Mouse (Mus musculus) CD4-positive, CD25-positive, alpha-beta regulatory T cell, adult 2 months (primary cell): Measurements from ENCODE around the gene Tgfb1i1.
A peak's percentile ranks its signal among the peaks of the same experiment; 100 is the strongest.

Experiments used
- DNase-seq: peaks from one replicate; pipeline ENCODE4 v3.0.0-alpha.2; 2012; ENCODE audit warnings: low read depth, low spot score

The Tgfb1i1 gene

DNA sequence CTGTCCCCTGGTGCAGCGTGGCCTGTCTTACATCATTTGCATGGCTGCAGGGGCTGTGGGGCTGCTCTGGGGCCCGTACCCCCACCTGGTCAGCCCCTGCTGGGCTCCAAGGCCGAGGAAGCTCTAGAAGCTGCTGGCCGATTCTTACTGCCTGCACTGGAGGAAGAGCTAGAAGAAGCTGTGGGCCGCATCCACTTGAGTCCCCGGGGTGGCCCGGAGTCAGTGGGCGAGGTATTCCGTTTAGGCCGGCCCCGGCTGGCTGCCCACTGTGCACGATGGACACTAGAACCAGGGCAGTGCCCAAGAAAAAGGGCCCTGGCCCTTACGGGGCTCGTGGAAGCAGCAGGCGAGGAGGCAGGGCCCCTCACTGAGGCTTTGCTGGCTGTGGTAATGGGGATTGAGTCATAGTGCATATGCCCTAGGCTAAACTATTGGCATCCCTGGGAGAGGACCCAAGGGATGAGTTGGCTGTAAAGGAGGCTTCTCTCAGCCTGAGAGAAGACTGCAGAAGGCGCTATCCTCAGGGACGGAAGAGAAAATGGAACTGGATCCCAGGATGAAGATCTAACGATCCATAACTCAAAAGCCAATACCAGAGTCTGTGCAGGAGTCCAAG is 2.1 kb upstream of the Tgfb1i1 start:
- DNase-seq, result no peak

DNA sequence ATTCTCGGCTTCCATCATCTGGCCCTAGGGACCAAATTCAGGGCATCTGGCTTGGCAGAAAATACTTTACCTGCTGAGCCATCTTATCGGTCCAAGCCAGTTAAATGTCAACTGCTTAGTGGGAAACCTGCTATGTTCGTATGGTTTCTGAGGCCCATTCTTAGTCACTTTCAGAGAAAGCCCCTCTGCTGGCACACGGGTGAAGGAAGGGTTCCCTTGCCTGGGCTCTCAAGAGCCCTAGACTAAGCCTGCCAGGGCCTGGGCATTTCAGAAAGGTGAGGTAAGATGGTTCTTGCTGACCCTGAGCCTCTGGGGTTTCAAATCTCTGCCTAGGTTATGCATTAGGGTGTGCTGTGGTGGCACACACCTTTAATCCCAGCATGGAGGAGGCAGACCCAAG is 1.1 kb upstream of the Tgfb1i1 start:
- DNase-seq, result no peak

DNA sequence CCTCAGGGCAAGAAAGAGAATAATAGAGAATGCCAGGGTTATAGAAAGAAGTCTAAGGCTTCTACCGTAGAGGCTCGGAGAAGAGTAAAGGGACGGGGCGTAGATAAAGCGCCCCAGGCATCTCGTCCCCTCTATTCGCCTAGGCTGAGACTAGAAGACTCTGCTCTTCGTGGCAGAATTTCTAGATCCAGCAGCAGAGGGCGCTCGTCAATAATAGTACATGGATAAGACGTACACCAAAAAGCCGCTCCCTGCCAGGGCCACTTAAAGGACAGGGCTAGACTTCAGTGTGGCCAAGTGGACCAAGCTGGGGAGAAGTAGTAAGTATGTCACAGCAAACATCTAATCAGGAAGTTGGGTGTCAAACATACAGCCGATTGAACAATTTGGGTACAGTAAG is 831 bp downstream of the Tgfb1i1 start:
- DNase-seq, result peak; percentile 85

DNA sequence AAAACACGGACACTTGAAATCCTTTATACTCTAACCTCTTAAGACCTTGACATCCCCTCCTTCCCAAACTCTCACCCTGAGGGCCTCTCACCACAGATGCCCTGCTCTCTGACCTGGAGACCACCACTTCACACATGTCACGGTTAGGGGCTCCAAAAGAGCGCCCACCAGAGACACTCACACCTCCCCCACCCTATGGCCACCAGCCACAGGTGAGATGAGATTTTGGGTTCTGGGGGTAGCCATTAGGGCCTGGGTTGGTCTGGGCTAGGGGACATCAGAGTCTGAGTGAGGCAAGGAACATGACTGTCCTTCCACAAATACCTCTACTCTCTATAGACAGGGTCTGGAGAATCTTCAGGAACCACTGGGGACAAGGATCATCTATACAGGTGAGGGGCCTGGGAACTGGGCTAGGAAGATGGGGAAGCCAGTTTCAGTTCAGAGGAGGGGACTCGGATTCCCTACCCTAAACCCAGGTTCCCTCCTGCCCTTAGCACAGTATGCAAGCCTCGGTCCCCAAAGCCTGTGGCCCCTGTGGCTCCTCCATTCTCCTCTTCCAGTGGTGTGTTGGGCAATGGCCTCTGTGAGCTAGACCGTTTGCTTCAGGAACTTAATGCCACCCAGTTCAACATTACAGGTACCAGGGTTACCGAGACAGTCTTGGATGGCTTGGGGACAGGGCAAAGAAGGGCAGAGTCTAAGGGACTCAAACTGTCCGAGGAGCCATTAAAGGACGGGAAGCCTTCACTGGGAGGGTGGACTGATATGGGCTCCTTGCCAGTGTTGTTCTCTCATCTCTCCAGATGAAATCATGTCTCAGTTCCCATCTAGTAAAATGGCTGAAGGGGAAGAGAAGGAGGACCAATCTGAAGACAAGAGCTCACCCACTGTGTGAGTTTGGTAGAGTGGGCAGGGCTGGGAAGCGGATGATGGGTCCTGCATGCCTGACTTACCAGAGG is 1.8 kb downstream of the Tgfb1i1 start:
- no peak for DNase-seq

DNA sequence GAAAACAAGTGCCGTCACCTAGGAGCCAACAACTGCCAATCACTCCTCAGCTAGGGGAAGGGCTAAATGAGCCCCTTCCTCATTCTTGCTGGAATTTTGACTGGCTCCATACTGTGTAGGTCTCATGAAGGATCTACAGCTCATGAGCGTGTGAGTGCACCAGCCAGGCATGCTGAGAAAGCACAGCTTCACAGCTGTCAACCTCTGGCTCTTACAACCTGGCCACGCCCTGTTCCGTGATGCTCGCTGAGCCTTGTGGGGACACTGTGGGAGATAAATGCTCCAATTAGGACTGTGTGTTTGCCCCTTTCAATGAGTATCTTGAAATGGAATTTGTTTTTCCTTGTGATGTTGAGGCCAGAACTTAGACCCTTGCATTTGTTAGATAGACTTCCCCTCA is 3.4 kb downstream of the Tgfb1i1 start:
- no peak for DNase-seq

GRCm38 (mm10) chr7:128251946-128252345 is 5.3 kb downstream of the Tgfb1i1 start:
- DNase-seq, result peak; percentile 14

DNA sequence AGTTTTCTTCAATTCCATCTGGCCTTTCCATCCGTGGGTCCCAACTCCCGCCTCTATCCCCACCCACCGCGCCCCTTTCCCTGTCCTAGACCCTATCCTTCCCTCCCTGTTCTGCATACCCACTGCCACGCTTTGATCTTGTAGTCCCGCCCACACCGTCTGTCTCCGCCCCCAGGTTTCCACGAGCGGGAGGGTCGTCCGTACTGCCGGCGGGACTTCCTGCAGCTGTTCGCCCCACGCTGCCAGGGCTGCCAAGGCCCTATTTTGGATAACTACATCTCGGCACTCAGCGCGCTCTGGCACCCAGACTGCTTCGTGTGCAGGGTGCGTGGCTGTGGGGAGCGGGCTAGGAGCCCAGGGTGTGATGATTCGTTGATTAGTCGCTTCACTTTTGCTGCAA is 6.0 kb downstream of the Tgfb1i1 start:
- peak; percentile 66 for DNase-seq

DNA sequence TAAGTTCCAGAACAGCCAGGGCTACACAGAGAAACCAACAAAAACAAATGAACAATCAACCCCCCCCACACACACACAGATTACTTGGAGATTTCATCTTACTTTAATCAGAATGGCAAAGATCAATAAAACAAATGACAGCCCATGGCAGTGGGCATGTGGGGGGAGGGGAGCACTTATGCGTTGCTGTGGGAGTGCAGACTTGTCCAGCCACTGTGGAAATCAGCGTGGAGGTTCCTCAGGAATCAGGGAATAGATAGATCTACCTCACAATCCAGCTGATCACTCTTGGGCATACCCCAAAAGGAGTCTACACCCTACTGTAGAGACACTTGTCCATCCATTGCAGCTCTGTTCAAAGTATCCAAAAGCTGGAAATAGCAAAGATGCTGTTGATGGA is 8.4 kb downstream of the Tgfb1i1 start:
- no peak for DNase-seq

GRCm38 (mm10) chr7:128255757-128256156 is 9.1 kb downstream of the Tgfb1i1 start:
- no peak for DNase-seq

DNA sequence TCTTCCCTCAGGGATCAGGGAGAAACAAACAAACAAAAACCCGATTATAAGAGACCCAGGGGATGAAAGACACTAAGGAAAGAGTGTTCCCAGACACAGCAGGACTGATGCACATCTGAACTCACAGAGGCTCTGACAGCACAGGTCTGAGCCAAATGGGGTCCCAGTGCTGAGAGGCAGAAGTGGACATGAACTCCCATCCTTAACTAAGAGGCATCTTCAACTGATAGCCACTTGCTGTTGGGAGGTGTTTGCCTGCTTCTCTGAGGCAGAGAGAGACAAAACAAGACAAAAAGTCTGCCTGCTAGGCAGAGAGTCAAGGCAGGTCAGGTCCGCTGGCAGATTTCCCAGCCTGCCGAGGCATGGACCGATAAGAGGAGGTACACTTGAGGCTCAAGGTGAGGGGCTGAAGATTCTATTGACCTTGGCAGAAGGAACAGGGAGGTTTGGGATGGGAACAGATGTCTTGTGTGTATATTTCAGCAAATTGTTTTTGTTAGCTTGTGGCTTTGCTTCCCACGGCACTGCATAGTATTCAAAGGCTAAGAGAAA is 10.2 kb downstream of the Tgfb1i1 start:
- DNase-seq, result no peak

DNA sequence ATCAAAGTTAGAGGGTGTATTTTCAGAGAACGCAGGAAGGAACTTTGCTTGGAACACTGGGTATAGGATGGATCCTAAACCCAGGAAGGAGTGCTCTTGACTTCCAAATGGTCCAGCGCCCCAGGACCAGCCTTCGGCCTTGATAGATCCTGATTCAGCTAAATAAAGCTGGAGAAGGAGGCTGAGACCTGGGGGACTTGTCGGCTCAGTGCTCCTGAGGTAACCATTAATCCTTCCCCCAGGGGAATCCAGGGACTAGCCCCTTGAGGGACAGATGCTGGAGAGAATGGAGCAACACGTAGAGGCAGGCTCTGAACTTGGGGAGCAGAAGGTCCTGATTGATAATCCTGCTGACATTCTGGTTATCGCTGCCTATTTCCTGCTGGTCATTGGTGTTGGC is 18.8 kb downstream of the Tgfb1i1 start, which contains the start of gene Slc5a2:
TSS of gene Slc5a2 (plus strand) at position 247 of the 400 bp plus-strand sequence.
- no peak for DNase-seq

- no peak for DNase-seq
Measured at GRCm38 (mm10) chr7:128266056-128266455, 19.4 kb downstream of the Tgfb1i1 start.

GRCm38 (mm10) chr7:128267391-128267790 is 20.8 kb downstream of the Tgfb1i1 start:
- no peak for DNase-seq

- DNase-seq, result no peak
Measured at GRCm38 (mm10) chr7:128267813-128268212, 21.2 kb downstream of the Tgfb1i1 start.

- DNase-seq, result no peak
Measured at GRCm38 (mm10) chr7:128270431-128270850, 23.8 kb downstream of the Tgfb1i1 start.

DNA sequence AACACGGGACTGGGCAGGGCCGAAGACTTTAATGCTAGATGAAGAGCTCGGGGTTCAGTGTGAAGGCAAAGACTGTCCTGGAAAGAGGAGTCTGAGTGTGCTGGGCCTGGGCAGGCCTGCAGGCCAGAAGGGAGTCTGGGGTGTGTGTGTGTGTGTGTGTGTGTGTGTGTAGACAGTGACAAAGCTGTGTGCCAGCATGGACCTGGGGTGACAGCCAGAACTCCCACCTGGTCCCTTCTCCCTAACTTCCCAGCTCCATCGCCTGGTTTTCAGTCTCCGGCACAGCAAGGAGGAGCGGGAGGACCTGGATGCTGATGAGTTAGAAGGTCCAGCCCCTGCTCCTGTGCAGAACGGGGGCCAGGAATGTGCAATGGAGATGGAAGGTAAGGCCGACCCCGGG is 24.9 kb downstream of the Tgfb1i1 start:
- no peak for DNase-seq

- DNase-seq, result no peak
Measured at GRCm38 (mm10) chr7:128276051-128276450, 29.4 kb downstream of the Tgfb1i1 start.

GRCm38 (mm10) chr7:128279750-128280149 is 33.1 kb downstream of the Tgfb1i1 start:
- DNase-seq, result no peak

GRCm38 (mm10) chr7:128281765-128282164 is 35.2 kb downstream of the Tgfb1i1 start:
- no peak for DNase-seq

- no peak for DNase-seq
Measured at GRCm38 (mm10) chr7:128282532-128283244, 36.1 kb downstream of the Tgfb1i1 start.

- DNase-seq, result no peak
Measured at GRCm38 (mm10) chr7:128284047-128284446, 37.4 kb downstream of the Tgfb1i1 start.

DNA sequence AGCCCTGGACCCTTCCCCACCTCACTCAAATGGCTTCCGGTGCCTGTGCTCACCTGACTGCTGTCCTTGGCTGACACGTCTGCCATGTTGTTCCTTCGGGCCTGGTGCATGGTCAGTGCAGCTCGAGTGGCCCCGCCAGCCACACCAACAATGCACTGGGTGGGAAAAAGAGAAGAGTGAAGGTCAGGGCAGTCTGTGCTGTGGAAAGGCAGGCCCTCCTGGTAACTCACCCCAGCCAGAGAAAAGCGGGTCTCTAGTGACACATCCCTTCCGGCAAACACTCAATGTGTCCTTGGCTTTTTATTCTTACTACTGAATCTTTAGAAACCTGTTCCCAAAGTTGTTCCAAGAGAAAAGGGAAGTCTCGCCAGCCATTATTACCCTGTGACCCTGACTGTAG is 38.4 kb downstream of the Tgfb1i1 start:
- no peak for DNase-seq
